12 mouse cellular contexts compared by ENCODE assay signal in genomic region chr15:7201421-7202380, GRCm38 (mm10).
DNase-seq lines count a peak whose midpoint lies in the region; ATAC-seq and TF ChIP-seq lines count a peak whose summit lies in the region.
"Had no signal": no experiment of that assay in that cellular context is flagged by ENCODE, and none has a peak within 500 bp of the region (broad histone marks: within the 10 kb centered on the region; RNA-seq: fewer than 3 reads in every experiment).

No protein-coding gene starts in this region.

- no peak for DNase-seq in heart, embryonic 10.5 days (ENCODE audit: low spot score)
- no peak for DNase-seq in heart, adult 8-10 months (ENCODE audit: low spot score)
- no peak for DNase-seq in midbrain, postnatal 0 days (ENCODE audit: low spot score)
- no peak for DNase-seq in hindbrain, embryonic 14.5 days (ENCODE audit: low spot score)
- no peak for DNase-seq in spleen, postnatal 14 days (ENCODE audit: low spot score in 2 of 2)
- DNase-seq in cerebellum, adult 8-10 months: no peak
- DNase-seq: cerebellum, adult 9-10 months had no signal

- TF ChIP-seq CTCF in midbrain, postnatal 0 days (IDR thresholded peaks at IDR 0.05): no peak

- H3K36me3 ChIP-seq in heart, embryonic 10.5 days: no peaks in the 10 kb centered on the region
- no peaks in the 10 kb centered on the region for H3K36me3 ChIP-seq in midbrain, postnatal 0 days (ENCODE audit: insufficient read depth, low read length)
- H3K36me3 ChIP-seq in midbrain, embryonic 16.5 days (ENCODE audit: control insufficient read depth, insufficient read depth, low read length): no peaks in the 10 kb centered on the region
- H3K36me3 ChIP-seq in hindbrain, embryonic 14.5 days (replicated peaks; ENCODE audit: control insufficient read depth, insufficient read depth): no peaks in the 10 kb centered on the region
- H3K36me3 ChIP-seq in stomach, embryonic 15.5 days: no peaks in the 10 kb centered on the region
- H3K36me3 ChIP-seq: neural tube, embryonic 12.5 days had no signal

- H3K27me3 ChIP-seq in heart, embryonic 10.5 days (ENCODE audit: insufficient read depth, poor library complexity, severe bottlenecking): no peaks in the 10 kb centered on the region
- no peaks in the 10 kb centered on the region for H3K27me3 ChIP-seq in midbrain, postnatal 0 days (ENCODE audit: insufficient read depth, low read length)
- H3K27me3 ChIP-seq in midbrain, embryonic 16.5 days (ENCODE audit: control insufficient read depth, insufficient read depth, low read depth, low read length): no peaks in the 10 kb centered on the region
- no peaks in the 10 kb centered on the region for H3K27me3 ChIP-seq in hindbrain, embryonic 14.5 days (ENCODE audit: control insufficient read depth, insufficient read depth, low read length)
- H3K27me3 ChIP-seq in stomach, embryonic 15.5 days (replicated peaks): no peaks in the 10 kb centered on the region
- H3K27me3 ChIP-seq: neural tube, embryonic 12.5 days had no signal

- no peak overlapping the region for H3K4me3 ChIP-seq in heart, embryonic 10.5 days
- H3K4me3 ChIP-seq in midbrain, postnatal 0 days (ENCODE audit: low read depth, low read length): no peak overlapping the region
- no peak overlapping the region for H3K4me3 ChIP-seq in midbrain, embryonic 16.5 days (ENCODE audit: low read depth, low read length)
- H3K4me3 ChIP-seq in hindbrain, embryonic 14.5 days (replicated peaks; ENCODE audit: low read length): no peak overlapping the region
- H3K4me3 ChIP-seq in stomach, embryonic 15.5 days (replicated peaks): no peak overlapping the region
- H3K4me3 ChIP-seq: neural tube, embryonic 12.5 days had no signal

- H3K27ac ChIP-seq in heart, embryonic 10.5 days: peak overlapping the region; percentile 76
- 0 out of 2 replicates have a peak overlapping the region, but pooled peaks have one; percentile 0 for H3K27ac ChIP-seq in midbrain, postnatal 0 days (ENCODE audit: low read depth, low read length)
- no peak overlapping the region for H3K27ac ChIP-seq in midbrain, embryonic 16.5 days (ENCODE audit: low read length)
- H3K27ac ChIP-seq in hindbrain, embryonic 14.5 days: peak overlapping the region; percentile 18; the same call in 1 of the 2 replicates
- peak overlapping the region; percentile 91 for H3K27ac ChIP-seq in stomach, embryonic 15.5 days
- H3K27ac ChIP-seq: liver, embryonic 14.5 days; neural tube, embryonic 12.5 days had no signal

- no peak; the same call in 1 of the 2 replicates for ATAC-seq in midbrain, postnatal 0 days (ENCODE audit: low FRiP score)
- no peak for ATAC-seq in midbrain, embryonic 16.5 days
- ATAC-seq in hindbrain, embryonic 14.5 days (ENCODE audit: low FRiP score): no peak
- peak; percentile 69; the same call in 1 of the 2 replicates for ATAC-seq in stomach, embryonic 15.5 days (ENCODE audit: insufficient read depth, low FRiP score, low read depth)
- ATAC-seq: CD4-positive, CD25-positive, alpha-beta regulatory T cell, adult 4 months had no signal

- WGBS in heart, embryonic 10.5 days: 52% methylated on average over 9 of the region's 9 CpGs
- 56% methylated on average over 9 of the region's 9 CpGs for WGBS in midbrain, postnatal 0 days
- WGBS in midbrain, embryonic 16.5 days: 53% methylated on average over 9 of the region's 9 CpGs
- 59% methylated on average over 9 of the region's 9 CpGs for WGBS in hindbrain, embryonic 14.5 days
- 36% methylated on average over 9 of the region's 9 CpGs for WGBS in stomach, embryonic 15.5 days

- H3K9me3 ChIP-seq in heart, embryonic 10.5 days: no peaks in the 10 kb centered on the region
- H3K9me3 ChIP-seq in midbrain, postnatal 0 days (ENCODE audit: low read length): no peaks in the 10 kb centered on the region
- no peaks in the 10 kb centered on the region for H3K9me3 ChIP-seq in midbrain, embryonic 16.5 days (replicated peaks; ENCODE audit: control insufficient read depth, low read length, poor library complexity, severe bottlenecking)
- H3K9me3 ChIP-seq in hindbrain, embryonic 14.5 days (ENCODE audit: control insufficient read depth, low read length): no peaks in the 10 kb centered on the region
- no peaks in the 10 kb centered on the region for H3K9me3 ChIP-seq in stomach, embryonic 15.5 days
- H3K9me3 ChIP-seq: neural tube, embryonic 12.5 days had no signal

- H3K9ac ChIP-seq in midbrain, postnatal 0 days (replicated peaks; ENCODE audit: low read length, poor library complexity, severe bottlenecking): no peak overlapping the region
- no peak overlapping the region for H3K9ac ChIP-seq in midbrain, embryonic 16.5 days (ENCODE audit: low read depth, low read length)
- no peak overlapping the region for H3K9ac ChIP-seq in hindbrain, embryonic 14.5 days
- no peak overlapping the region for H3K9ac ChIP-seq in stomach, embryonic 15.5 days
- H3K9ac ChIP-seq: liver, embryonic 14.5 days; neural tube, embryonic 12.5 days had no signal

- H3K4me1 ChIP-seq in heart, embryonic 10.5 days: peaks cover 48% of the 10 kb centered on the region
- no peaks in the 10 kb centered on the region for H3K4me1 ChIP-seq in midbrain, postnatal 0 days (ENCODE audit: insufficient read depth, low read length)
- H3K4me1 ChIP-seq in midbrain, embryonic 16.5 days (ENCODE audit: control insufficient read depth, insufficient read depth, low read length): peaks cover 14% of the 10 kb centered on the region; the same call in 1 of the 2 replicates
- peaks cover 29% of the 10 kb centered on the region for H3K4me1 ChIP-seq in hindbrain, embryonic 14.5 days (replicated peaks; ENCODE audit: control insufficient read depth, insufficient read depth, low read length)
- peaks cover 31% of the 10 kb centered on the region for H3K4me1 ChIP-seq in stomach, embryonic 15.5 days

- H3K4me2 ChIP-seq in midbrain, postnatal 0 days (ENCODE audit: low read depth, low read length, poor library complexity, severe bottlenecking): no peak overlapping the region
- no peak overlapping the region for H3K4me2 ChIP-seq in midbrain, embryonic 16.5 days (ENCODE audit: low read length)
- H3K4me2 ChIP-seq in hindbrain, embryonic 14.5 days (replicated peaks): no peak overlapping the region
- H3K4me2 ChIP-seq in stomach, embryonic 15.5 days: no peak overlapping the region
- H3K4me2 ChIP-seq: neural tube, embryonic 12.5 days had no signal
